Mouse (Mus musculus) cerebellum, adult 11 months (tissue): ENCODE data around the gene Cryba4.

Experiments used
- DNase-seq: peaks from one replicate; pipeline ENCODE4 v3.0.0; 2022

Cryba4 gene

DNA sequence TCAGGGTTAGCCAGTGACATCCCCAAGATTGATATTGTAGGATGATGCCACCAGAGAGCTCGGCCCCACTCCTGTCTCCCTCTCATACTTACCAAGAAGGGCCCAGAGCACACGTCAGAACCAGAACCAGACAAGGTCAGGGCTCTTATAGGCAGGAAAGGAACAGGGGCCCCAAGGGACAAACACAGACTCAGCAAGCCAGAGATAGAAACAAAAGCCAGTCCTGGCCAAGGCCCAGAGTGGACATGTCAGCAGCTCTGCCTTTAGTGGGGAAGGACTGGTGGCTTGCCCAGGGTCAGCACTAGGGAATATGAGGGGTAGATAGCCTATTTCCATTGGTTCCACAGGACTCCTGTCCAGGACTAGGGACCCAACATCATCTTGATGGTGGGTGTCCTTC is at the start of gene Cryba4:
TSS of gene Cryba4 (minus strand) at position 119 of the 400 bp plus-strand sequence.
- DNase-seq, result no peak

GRCm38 (mm10) chr5:112301694-112302093 is 49.4 kb upstream of the Cryba4 start:
- DNase-seq, result no peak

DNA sequence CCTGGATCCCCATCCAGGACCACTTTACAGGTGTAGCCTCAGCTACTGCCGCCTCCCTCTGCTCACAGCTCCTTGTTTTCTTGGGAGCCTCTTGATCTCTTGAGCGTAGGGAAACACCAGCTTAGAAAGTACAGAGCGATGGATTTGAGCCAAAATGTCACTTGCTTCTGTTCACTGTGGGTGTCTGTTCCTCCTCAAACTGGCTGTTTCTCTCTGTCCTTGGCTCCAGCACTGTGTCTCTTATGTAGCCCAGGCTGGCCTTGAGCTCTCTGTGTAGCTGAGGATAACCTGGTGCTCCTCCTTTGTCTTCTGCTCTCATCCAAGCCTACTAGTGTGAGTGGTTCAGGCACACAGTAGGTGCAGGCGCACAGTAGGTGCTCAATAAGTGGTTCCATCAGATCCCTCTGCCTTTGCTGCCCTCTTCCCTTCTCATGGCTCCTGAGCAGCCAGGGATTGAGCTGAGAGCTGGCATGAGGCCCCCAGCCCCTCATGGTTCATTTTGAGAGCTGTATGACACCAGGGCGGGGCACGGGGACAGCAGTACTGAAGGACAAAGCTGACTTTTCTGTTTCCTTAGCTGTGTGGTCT is 48.5 kb upstream of the Cryba4 start:
- no peak for DNase-seq

- no peak for DNase-seq
Observed at GRCm38 (mm10) chr5:112300112-112300511, 47.8 kb upstream of the Cryba4 start.

GRCm38 (mm10) chr5:112299399-112299798 is 47.1 kb upstream of the Cryba4 start:
- no peak for DNase-seq

GRCm38 (mm10) chr5:112298226-112298988 is 46.1 kb upstream of the Cryba4 start:
- DNase-seq, result no peak

GRCm38 (mm10) chr5:112297257-112297656 is 44.9 kb upstream of the Cryba4 start:
- DNase-seq, result no peak

- no peak for DNase-seq
Observed at GRCm38 (mm10) chr5:112296404-112297181, 44.3 kb upstream of the Cryba4 start.

DNA sequence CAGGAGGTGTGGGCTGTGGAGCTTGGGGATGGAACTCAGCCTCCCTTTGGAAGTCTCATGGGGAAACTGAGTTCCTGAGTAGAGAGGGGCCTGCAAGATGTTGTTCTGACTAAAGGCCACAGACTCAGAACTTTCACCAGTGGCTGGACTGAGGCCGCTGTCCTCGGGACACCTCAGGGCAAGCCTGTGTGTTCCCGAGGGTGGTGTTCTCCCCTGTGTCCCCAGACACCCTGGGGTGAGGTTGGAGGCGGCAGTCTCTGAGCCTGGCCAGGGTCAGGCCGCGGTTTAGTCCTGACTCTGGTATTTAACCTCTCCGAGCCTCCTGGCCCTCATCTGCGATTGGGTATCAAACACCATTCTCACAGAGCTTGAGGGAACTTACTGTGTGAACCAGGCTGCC is 43.2 kb upstream of the Cryba4 start:
- DNase-seq, result no peak

GRCm38 (mm10) chr5:112295162-112295561 is 42.8 kb upstream of the Cryba4 start:
- DNase-seq, result no peak

GRCm38 (mm10) chr5:112294696-112295095 is 42.4 kb upstream of the Cryba4 start:
- no peak for DNase-seq

DNA sequence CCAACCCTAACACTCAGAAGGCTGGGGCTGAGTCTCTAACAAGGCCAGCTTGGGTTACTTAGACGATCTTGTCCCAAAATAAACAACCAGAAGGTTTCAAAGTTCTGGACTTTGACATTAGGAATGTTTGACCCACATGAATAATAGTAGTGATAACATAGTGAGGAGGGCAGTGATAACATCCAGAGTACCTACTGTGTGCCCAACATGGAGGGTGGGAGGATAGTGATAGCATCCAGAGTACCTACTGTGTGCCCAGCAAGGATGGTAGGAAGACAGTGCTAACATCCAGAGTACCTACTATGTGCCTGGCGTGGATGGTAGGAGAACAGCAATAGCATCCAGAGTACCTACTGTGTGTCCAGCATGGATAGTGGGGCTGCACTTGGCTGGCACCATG is 41.5 kb upstream of the Cryba4 start:
- no peak for DNase-seq

DNA sequence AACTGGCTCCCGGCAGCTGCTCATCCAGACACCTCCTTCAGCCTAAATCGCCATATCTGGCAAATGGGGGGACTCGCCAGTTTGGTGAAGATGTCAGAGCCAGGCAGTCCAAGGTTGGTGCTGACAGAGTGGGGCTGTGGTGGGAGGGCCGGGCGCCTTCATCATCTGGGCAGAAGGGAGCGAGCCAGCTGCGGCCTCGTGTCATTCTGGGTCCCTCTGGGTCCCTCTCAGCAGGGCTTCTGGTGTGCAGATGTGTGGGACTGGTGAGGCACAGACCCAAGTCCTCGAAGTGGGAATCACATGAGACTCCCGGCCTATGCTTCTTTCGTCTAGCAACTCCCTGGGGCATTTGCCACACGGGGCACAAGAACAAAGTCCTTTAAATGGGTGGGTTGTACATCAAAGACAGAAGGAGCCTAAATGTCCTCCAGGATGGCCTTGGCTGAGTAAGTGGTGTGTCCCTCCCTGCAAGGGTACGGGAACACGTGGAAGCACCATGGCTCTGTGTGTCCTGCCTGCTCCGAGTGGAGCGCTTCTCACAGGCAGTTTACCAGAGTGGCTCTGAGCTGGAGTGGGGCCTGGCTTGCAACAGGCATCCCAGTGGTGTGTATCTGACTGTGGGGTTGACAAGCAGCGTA is 40.1 kb upstream of the Cryba4 start:
- no peak for DNase-seq

DNA sequence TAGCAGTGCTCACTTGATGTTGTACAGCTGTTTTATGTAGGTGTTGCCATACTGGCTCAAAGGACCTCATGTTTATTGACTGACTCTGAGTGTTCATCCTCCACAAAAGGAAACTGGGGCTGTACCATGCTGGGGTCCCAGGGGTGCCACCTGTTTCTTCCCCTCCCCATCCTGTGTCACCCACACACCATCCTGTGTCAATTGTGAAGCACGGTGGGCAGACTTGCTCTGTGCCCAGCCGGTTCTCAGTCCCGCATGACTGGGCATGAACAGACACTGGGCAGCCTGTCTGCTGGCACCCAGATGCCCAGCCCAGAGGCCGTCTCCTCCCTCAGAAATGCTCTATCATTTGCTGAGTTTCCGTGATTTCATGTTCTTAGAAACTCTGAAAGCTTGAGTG is 39.5 kb upstream of the Cryba4 start:
- DNase-seq, result no peak

GRCm38 (mm10) chr5:112290536-112290880 is 38.2 kb upstream of the Cryba4 start:
- DNase-seq, result no peak

- DNase-seq, result no peak
Observed at GRCm38 (mm10) chr5:112289819-112290535, 37.7 kb upstream of the Cryba4 start.

DNA sequence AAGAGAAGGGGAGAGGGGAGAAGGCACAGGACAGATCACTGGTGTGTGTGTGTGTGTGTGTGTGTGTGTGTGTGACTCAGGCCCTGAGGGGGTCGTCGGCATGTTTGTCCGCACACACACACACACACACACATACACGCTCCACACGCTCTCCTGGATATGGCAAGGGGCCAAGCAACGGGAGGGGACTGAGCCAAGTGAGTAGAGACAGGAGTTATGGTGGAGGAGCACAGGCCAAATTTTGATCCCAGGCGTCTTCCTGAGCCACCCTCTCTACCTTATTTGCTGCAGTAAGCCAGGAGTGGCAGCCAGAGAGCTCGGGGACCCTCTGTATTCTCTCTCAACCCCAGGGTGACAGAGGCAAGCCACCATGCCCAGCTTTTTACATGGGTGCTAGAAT is 36.9 kb upstream of the Cryba4 start:
- DNase-seq, result no peak

GRCm38 (mm10) chr5:112288193-112289141 is 36.1 kb upstream of the Cryba4 start:
- DNase-seq, result no peak

GRCm38 (mm10) chr5:112287652-112288051 is 35.3 kb upstream of the Cryba4 start:
- DNase-seq, result no peak

- no peak for DNase-seq
Observed at GRCm38 (mm10) chr5:112286984-112287641, 34.8 kb upstream of the Cryba4 start.

DNA sequence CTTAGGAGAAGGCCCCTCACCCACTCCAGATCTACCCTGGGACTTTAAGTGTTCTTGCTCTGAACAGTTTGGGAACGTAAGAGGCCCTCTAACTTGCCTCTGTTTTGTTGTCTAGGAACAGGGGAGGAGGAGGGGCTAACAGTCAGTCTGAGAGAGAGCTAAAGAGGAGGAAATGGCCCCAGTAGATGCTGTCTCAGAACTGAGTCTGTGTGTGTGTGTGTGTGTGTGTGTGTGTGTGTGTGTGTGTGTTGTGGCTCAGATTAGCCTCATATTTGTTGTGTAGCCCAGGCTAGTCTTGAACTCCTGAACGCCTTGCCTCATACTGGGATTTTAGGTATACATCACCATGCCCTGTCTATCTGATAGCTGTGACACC is 34.3 kb upstream of the Cryba4 start:
- no peak for DNase-seq
